Mouse (Mus musculus) T-cell, adult 2 months (primary cell): ENCODE measurements at regions not wholly inside any gene's neighbourhood (a gene's known extent, or its start where the extent isn't known, plus 50 kb on each side); places are given as distances from the start of the nearest gene placed in this dataset.

Source experiments
- DNase-seq: peaks from one replicate; pipeline ENCODE4 v3.0.0; 2022; ENCODE audit warnings: low spot score

GRCm38 (mm10) chr8:103884873-103885780, 216.3 kb upstream of the Cdh5 start:
- DNase-seq = no peak

- no peak for DNase-seq
Measured at GRCm38 (mm10) chr8:103894589-103894988, 206.8 kb upstream of the Cdh5 start.

GRCm38 (mm10) chr8:103895132-103895531, 206.3 kb upstream of the Cdh5 start:
- DNase-seq = no peak

- no peak for DNase-seq
Measured at GRCm38 (mm10) chr8:103897463-103897862, 204.0 kb upstream of the Cdh5 start.

GRCm38 (mm10) chr8:103902516-103902915, 198.9 kb upstream of the Cdh5 start:
- DNase-seq = no peak

- DNase-seq = no peak
Measured at GRCm38 (mm10) chr8:103903635-103904034, 197.8 kb upstream of the Cdh5 start.

GRCm38 (mm10) chr8:103907662-103908061, 193.8 kb upstream of the Cdh5 start:
- no peak for DNase-seq

GRCm38 (mm10) chr8:103911287-103912015, 190.0 kb upstream of the Cdh5 start:
- no peak for DNase-seq

GRCm38 (mm10) chr8:103912983-103913926, 188.2 kb upstream of the Cdh5 start:
- no peak for DNase-seq

GRCm38 (mm10) chr8:103913927-103914640, 187.3 kb upstream of the Cdh5 start:
- no peak for DNase-seq

GRCm38 (mm10) chr8:103919324-103919723, 182.1 kb upstream of the Cdh5 start:
- no peak for DNase-seq

GRCm38 (mm10) chr8:103921621-103922020, 179.8 kb upstream of the Cdh5 start:
- DNase-seq = no peak

GRCm38 (mm10) chr8:103922746-103923145, 178.7 kb upstream of the Cdh5 start:
- no peak for DNase-seq

GRCm38 (mm10) chr8:103932681-103933080, 168.7 kb upstream of the Cdh5 start:
- DNase-seq = no peak

- DNase-seq = no peak
Measured at GRCm38 (mm10) chr8:103936491-103936890, 164.9 kb upstream of the Cdh5 start.

- no peak for DNase-seq
Measured at GRCm38 (mm10) chr8:103938283-103939230, 162.9 kb upstream of the Cdh5 start.

- no peak for DNase-seq
Measured at GRCm38 (mm10) chr8:103940958-103941532, 160.4 kb upstream of the Cdh5 start.

GRCm38 (mm10) chr8:103948474-103948873, 153.0 kb upstream of the Cdh5 start:
- no peak for DNase-seq

GRCm38 (mm10) chr8:103950460-103950859, 151.0 kb upstream of the Cdh5 start:
- no peak for DNase-seq

- no peak for DNase-seq
Measured at GRCm38 (mm10) chr8:103953586-103953985, 147.8 kb upstream of the Cdh5 start.
